Mouse (Mus musculus) lung, embryonic 15.5 days (tissue): Measurements from ENCODE around the gene Rnf103. TPM values are rescaled to one million over a fixed set of nuclear protein-coding genes. Genes with fewer than 3 reads are reported as not detected.
"Not testable (repeated sequence)": the region's sequence is repeated elsewhere in the genome, so short reads cannot be mapped to it uniquely, and the experiment has no call there.

Source experiments
- ATAC-seq: fragments of 200-750 bp; cut with Nextera tagmentation; 2 replicates; pipeline ENCODE4 v1.8.0; 2017; ENCODE audit warnings: moderate number of reproducible peaks, borderline replicate concordance; ENCODE audit not compliant: low FRiP score, low TSS enrichment; ENCODE audit errors: extremely low read depth
- H3K27ac ChIP-seq: fragments of 300-500 bp; sonication (generic); 2 replicates; pipeline ENCODE4 v1.5.1; 2015; ENCODE audit warnings: moderate library complexity, mild to moderate bottlenecking, inconsistent platforms
- H3K27me3 ChIP-seq: fragments of 300-500 bp; sonication (generic); 2 replicates; pipeline ENCODE4 v1.6.1; 2015; ENCODE audit warnings: inconsistent platforms
- H3K36me3 ChIP-seq: fragments of 300-500 bp; sonication (generic); 2 replicates; pipeline ENCODE4 v1.6.1; 2015; ENCODE audit warnings: inconsistent platforms
- H3K4me1 ChIP-seq: fragments of 300-500 bp; sonication (generic); 2 replicates; pipeline ENCODE4 v1.6.1; 2015; ENCODE audit warnings: inconsistent platforms
- H3K4me2 ChIP-seq: fragments of 300-500 bp; sonication (generic); 2 replicates; pipeline ENCODE4 v1.6.1; 2015; ENCODE audit warnings: inconsistent platforms, mild to moderate bottlenecking, moderate library complexity
- H3K4me3 ChIP-seq: fragments of 300-500 bp; sonication (generic); 2 replicates; pipeline ENCODE4 v1.5.1; 2015; ENCODE audit warnings: mild to moderate bottlenecking, inconsistent platforms
- H3K9ac ChIP-seq: fragments of 300-500 bp; sonication (generic); 2 replicates; pipeline ENCODE4 v1.6.1; 2015; ENCODE audit warnings: inconsistent platforms
- H3K9me3 ChIP-seq: fragments of 300-500 bp; sonication (generic); 2 replicates; pipeline ENCODE4 v1.6.1; 2016; ENCODE audit warnings: inconsistent platforms
- WGBS: fragments of 180-500 bp; shearing (Covaris S2); methylation state at CpG from one replicate; pipeline ENCODE4 v1.1.7; 2015; 5-methylcytosine and 5-hydroxymethylcytosine counted together
- polyA plus RNA-seq: library from polyadenylated mRNA; unstranded; fragments of >200 nt; fragmentation: Nextera tagmentation; extraction: Ambion mirVana; gene quantifications from 2 replicates; pipeline ENCODE4 v1.2.1, GENCODE M21; 2015

The Rnf103 gene
- polyA plus RNA-seq, 1 experiment from 2014 or later, result 15.7 TPM

DNA sequence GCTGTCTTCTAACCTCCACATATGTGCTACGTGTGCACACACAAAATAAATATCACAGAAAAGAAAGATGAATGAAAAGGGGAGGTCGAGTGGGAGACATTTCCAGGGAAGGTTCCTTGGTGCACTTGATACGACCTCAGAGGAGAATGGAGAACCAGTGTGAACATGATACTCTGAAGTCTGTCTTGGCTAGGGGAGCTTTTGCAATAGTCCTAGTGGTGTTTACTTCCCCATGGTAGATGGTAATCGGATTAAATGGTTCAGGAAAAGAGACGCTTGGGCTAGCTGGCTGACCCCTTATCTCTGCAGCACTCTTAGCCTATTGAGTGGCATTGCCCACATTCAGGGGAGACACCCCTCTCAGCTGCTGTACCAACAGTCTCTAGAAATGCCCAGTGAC lies 16.9 kb upstream of the Rnf103 start:
- 52% methylated on average over 5 of the region's 5 CpGs for WGBS
- no peak for ATAC-seq
- no peak overlapping the region for H3K4me2 ChIP-seq

DNA sequence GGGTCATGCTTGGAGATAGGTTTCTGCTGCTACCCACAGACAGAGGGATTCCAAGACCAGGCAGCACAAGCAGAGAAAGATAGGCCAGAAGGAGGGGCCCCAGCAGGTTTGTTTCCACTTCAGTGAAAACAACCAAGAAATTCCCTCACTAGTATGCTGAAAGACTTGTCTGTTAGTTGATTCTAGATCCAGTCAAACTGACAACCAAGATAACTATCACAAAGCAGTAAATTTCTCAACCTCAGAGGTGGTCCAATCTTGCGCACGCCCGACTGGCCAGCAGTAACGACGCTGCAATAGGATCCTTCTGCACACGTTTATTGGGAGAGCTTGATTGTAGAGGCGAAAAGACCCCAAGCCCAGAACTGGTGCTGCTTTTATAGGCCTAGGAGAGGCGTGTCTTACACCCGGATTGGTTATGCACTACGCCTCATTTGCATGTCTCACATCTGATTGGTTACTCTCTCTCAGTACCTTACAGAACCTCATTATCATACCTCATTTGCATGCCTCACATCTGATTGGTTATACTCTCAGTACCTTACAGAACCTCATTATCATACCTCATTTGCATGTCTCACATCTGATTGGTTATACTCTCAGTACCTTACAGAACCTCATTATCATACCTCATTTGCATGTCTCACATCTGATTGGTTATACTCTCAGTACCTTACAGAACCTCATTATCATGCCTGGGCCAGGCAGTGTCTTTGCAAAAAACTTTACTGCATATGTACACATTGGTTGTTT lies 14.7 kb upstream of the Rnf103 start:
- H3K4me3 ChIP-seq, H3K27ac ChIP-seq, ATAC-seq, H3K4me1 ChIP-seq, H3K4me2 ChIP-seq, H3K36me3 ChIP-seq, H3K9ac ChIP-seq, H3K9me3 ChIP-seq, H3K27me3 ChIP-seq: not testable (repeated sequence)
- 93% methylated on average over 10 of the region's 10 CpGs for WGBS

More for the DNA sequence above, 16.9 kb upstream of the Rnf103 start:
- Histone ChIP-seq H3K36me3 (no peaks in the 10 kb centered on the region), H3K27ac (no peak overlapping the region), H3K9ac (no peak overlapping the region), H3K4me1 (no peaks in the 10 kb centered on the region), H3K4me3 (no peak overlapping the region), H3K9me3 (no peaks in the 10 kb centered on the region), H3K27me3 (no peaks in the 10 kb centered on the region)

DNA sequence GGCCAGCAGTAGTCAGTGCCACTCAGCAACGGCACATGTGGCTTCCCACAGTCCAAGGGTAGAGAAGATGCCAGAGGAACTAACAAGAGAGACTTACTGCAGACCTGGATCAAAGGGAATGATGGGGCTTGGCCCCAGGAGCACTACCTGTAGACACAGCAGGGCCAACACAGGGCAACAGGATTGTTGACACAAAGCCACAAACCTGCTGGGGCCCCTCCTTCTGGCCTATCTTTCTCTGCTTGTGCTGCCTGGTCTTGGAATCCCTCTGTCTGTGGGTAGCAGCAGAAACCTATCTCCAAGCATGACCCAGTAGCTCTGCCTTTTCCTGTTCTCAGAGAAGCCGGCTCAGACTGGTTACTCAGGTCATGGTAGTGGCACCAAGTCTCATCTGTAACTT lies 14.1 kb upstream of the Rnf103 start:
- not testable (repeated sequence) for H3K9me3 ChIP-seq, H3K27ac ChIP-seq, H3K27me3 ChIP-seq, H3K4me1 ChIP-seq, H3K9ac ChIP-seq, H3K4me3 ChIP-seq, ATAC-seq, H3K4me2 ChIP-seq, H3K36me3 ChIP-seq
- WGBS, result 86% methylated on average over 2 of the region's 2 CpGs

DNA sequence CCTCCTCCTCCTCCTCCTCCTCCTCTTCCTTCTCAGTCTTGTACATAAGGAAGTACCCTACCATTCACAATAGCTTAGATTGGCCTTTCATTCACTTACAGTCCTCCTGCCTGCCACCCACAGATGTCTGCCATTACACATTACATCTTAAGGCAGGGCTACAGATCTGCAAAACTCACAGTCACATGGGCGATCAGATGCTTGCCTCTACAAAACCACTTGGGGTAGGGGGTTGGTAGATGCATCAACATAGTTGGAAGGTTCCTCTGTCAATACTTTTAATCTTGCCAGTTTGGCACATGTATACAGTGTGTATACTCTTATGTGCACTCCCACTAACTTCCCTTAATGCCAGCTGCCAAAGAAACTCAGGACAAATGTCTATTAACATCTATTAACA lies 13.6 kb upstream of the Rnf103 start:
- WGBS, result 81% methylated on average over 1 of the region's 1 CpGs
- Histone ChIP-seq H3K4me3 (no peak overlapping the region), H3K27ac (no peak overlapping the region), H3K27me3 (no peaks in the 10 kb centered on the region), H3K4me2 (no peak overlapping the region), H3K4me1 (no peaks in the 10 kb centered on the region), H3K9me3 (no peaks in the 10 kb centered on the region), H3K36me3 (no peaks in the 10 kb centered on the region), H3K9ac (no peak overlapping the region)
- ATAC-seq, result no peak

DNA sequence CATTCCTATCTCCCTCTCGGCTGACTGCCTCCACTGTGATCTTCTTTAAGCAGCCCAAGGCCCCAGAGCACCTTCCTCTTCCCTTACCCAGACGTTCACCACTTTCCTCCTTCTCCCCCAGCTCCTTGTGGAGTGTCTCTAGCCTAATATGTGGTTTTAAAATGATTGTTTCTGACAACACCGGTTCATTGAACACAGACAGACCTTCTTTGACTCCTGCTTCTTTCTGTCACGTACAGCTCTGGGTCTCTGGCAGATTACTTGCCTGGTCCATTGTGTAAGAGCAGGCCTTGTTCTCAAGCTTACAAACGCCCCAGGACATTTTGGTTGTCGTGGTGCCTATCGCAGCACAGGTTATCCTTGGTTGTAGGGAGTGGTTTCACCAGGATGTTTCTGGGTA lies 12.6 kb upstream of the Rnf103 start:
- Histone ChIP-seq H3K4me2 (no peak overlapping the region), H3K27ac (no peak overlapping the region), H3K4me3 (no peak overlapping the region), H3K9ac (no peak overlapping the region), H3K27me3 (no peaks in the 10 kb centered on the region), H3K9me3 (no peaks in the 10 kb centered on the region), H3K4me1 (no peaks in the 10 kb centered on the region), H3K36me3 (no peaks in the 10 kb centered on the region)
- no peak for ATAC-seq
- 73% methylated on average over 7 of the region's 7 CpGs for WGBS

DNA sequence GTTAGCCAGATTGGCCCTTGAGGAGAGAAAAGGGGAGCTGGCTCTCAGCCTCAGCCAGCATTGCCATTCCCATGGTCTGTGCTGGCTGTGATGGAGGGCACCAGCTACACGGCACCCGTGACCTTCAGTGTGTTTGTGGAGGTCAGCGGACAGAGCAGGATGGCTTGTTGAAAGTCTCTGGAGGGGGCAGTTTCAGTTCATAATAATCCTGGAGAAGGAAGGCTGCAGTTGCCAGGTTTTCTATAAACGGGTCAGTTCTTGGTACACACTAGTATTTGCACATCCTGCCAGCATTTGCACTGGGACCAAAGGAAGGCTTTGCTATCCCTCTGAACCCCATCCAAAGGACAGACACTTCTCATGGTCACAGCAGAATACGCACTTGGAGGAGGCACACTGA lies 8.4 kb upstream of the Rnf103 start:
- H3K4me1 ChIP-seq, result no peaks in the 10 kb centered on the region
- no peak overlapping the region for H3K4me3 ChIP-seq
- H3K9ac ChIP-seq, result no peak overlapping the region
- no peak overlapping the region for H3K27ac ChIP-seq
- no peak for ATAC-seq
- H3K9me3 ChIP-seq, result no peaks in the 10 kb centered on the region
- no peak overlapping the region for H3K4me2 ChIP-seq
- no peaks in the 10 kb centered on the region for H3K27me3 ChIP-seq
- WGBS, result 65% methylated on average over 5 of the region's 5 CpGs
- H3K36me3 ChIP-seq, result no peaks in the 10 kb centered on the region

DNA sequence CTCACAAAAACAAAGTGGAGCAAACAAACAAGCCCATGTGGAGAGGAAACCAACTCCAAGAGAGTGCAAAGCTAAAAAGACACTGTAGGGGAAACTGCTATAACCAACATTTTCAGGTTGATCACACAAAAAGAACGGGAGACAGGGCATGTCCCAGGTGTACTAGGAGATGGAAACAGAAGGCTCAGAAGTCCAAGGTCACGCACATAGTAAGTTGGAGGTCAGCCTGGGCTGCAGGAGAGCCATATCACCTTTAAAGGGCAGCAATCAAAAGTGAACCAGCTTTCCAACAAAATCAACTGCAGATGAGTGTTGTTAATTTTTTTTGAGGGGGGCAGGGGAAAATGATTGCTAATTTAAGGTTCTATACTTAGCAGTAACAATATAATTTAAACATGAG lies 7.5 kb upstream of the Rnf103 start:
- Histone ChIP-seq H3K9ac (no peak overlapping the region), H3K27me3 (no peaks in the 10 kb centered on the region), H3K4me1 (no peaks in the 10 kb centered on the region), H3K4me3 (no peak overlapping the region), H3K4me2 (no peak overlapping the region), H3K27ac (no peak overlapping the region), H3K9me3 (no peaks in the 10 kb centered on the region), H3K36me3 (no peaks in the 10 kb centered on the region)
- 54% methylated on average over 2 of the region's 2 CpGs for WGBS
- ATAC-seq, result no peak

DNA sequence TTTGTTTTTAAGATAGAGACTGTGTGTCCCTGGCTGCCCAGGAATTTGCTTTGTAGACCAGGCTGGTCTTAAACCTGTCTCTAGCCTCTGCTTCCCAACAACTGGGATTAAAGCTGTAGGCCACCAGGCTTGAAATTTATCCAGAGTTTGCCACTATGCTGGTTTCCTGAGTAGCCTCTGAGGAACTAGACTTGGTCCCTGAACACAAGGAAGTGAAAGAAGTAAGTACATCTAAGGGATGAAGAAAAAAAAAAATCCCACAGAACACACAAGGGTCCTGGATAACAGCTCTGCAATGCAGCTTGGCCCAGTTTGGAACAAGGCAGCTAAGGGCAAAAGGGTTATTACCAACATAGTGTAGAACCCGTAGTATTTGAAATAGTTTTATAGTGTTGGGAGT lies 6.8 kb upstream of the Rnf103 start:
- no peaks in the 10 kb centered on the region for H3K4me1 ChIP-seq
- no peaks in the 10 kb centered on the region for H3K36me3 ChIP-seq
- no peak overlapping the region for H3K4me3 ChIP-seq
- no peak overlapping the region for H3K9ac ChIP-seq
- no peak overlapping the region for H3K27ac ChIP-seq
- H3K4me2 ChIP-seq, result no peak overlapping the region
- WGBS, result 68% methylated on average over 1 of the region's 1 CpGs
- no peaks in the 10 kb centered on the region for H3K9me3 ChIP-seq
- no peak for ATAC-seq
- H3K27me3 ChIP-seq, result no peaks in the 10 kb centered on the region

DNA sequence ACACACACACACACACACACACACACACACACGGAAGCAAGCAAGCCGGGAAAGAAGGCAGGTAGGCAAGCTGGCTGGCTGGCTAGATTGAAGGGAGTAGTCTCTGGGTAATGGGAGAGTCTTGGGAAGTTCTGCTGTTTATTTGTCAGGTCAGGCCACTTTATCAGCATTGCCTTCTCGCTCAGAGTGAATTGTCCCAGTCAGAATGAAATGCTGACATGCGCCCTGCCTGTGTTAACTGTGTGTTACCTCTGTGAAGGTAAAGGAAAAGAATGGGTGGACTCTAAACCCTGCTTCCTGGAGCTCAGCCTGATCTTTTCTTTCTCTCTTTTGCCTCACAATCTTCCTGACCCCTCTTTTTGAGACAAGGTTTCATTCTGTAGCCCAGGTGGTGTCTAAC lies 5.7 kb upstream of the Rnf103 start:
- no peak for ATAC-seq
- H3K27ac ChIP-seq, result no peak overlapping the region
- H3K27me3 ChIP-seq, result no peaks in the 10 kb centered on the region
- H3K4me1 ChIP-seq, result no peaks in the 10 kb centered on the region
- H3K36me3 ChIP-seq, result no peaks in the 10 kb centered on the region
- no peak overlapping the region for H3K4me2 ChIP-seq
- 17% methylated on average over 3 of the region's 4 CpGs for WGBS
- H3K9ac ChIP-seq, result no peak overlapping the region
- no peaks in the 10 kb centered on the region for H3K9me3 ChIP-seq
- H3K4me3 ChIP-seq, result no peak overlapping the region

DNA sequence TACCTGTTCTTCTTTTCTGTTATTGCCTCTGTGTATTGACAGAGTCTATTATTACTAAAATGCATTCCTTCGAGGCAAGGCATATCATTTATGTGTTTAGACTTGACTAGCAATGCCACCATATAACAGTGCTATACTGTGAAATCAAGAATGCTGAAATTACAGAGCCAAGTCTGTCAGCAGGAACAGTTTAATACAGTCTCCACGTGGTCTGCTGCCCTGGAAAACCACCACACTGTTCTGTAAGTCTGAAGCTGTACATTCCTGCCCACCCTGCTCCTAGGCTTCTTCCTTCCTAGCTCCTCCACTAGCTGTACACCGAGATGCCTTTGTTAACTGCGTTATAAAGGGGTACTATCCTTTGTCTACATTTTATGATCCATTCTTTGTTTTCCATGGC lies 1.6 kb upstream of the Rnf103 start:
- H3K4me1 ChIP-seq, result peaks cover 10% of the 10 kb centered on the region
- H3K36me3 ChIP-seq, result no peaks in the 10 kb centered on the region
- no peaks in the 10 kb centered on the region for H3K27me3 ChIP-seq
- H3K4me3 ChIP-seq, result no peak overlapping the region
- 52% methylated on average over 4 of the region's 4 CpGs for WGBS
- ATAC-seq, result no peak
- no peak overlapping the region for H3K9ac ChIP-seq
- no peak overlapping the region for H3K27ac ChIP-seq
- H3K4me2 ChIP-seq, result no peak overlapping the region
- no peaks in the 10 kb centered on the region for H3K9me3 ChIP-seq

DNA sequence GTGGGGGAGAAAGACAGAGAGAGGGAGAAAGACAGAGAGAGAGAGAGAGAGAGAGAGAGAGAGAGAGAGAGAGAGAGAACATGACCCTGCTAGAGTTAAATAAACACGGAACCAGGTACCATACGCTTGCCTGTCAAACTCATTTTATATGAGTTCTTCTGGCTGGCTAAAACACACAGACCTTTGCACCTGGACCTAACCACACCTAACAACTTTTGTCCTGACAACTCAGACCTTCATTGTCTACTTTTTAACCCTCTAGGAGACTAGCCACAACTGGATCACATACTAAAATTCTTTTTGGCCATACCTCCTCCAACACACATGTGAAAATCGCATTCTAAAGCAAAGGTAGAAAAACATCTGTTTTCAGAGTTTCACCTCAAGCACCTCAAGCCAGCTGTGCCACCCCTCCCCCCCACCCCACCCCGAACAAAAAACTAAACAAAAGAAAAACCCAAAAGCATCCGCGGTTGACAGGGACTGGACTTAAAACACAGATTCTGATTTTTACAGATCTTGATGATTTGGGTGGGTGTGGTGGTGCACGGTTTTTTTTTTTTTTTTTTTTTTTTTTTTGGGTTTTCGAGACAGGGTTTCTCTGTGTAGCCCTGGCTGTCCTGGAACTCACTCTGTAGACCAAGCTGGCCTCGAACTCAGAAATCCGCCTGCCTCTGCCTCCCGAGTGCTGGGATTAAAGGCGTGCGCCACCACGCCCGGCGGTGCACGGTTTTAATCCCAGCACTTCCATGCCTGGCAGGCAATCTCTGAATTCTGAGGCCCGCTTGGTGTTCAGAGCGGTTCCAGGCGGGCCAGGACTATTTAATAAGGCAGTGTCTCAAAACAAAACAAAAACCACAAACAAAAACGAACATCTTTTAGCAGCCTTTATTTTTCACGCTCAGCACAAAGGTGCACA lies 679 bp upstream of the Rnf103 start:
- ATAC-seq, result no peak; the same call in 1 of the 2 replicates
- 14% methylated on average over 21 of the region's 22 CpGs for WGBS
- Histone ChIP-seq H3K4me2 (peak overlapping the region; percentile 67), H3K27ac (peak overlapping the region; percentile 99), H3K9me3 (no peaks in the 10 kb centered on the region), H3K9ac (peak overlapping the region; percentile 98), H3K4me1 (peaks cover 10% of the 10 kb centered on the region), H3K4me3 (peak overlapping the region; percentile 95), H3K27me3 (no peaks in the 10 kb centered on the region), H3K36me3 (peaks cover 5% of the 10 kb centered on the region; the same call in 1 of the 2 replicates)

DNA sequence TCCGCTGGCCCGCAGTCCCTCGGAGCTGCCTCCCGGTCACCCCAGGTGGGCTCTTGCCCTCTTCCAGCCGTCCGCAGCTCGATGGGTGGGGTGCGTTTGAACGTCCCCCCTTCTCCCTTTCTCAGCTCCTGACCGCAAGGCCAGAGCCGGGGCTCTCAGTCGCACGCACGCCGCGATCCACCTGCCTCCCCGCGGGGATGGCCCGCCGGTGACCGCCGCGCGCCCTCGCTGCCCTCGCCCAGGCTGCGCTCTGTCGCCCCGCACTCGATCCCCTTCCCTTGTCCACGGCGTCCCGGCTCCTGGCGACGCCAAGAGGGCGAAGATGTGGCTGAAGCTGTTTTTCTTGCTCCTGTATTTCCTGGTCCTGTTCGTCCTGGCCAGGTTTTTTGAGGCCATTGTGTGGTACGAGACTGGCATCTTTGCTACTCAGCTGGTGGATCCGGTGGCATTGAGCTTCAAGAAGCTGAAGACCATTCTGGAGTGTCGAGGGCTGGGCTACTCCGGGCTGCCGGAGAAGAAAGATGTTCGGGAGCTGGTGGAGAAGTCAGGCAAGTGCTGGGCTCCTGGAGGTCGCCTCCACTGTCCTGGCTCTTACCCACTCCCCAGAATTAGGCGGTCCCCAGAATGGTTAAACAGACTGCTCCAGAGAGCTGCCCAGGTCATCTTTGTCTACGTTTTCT lies 787 bp downstream of the Rnf103 start:
- under 1% methylated on average over 45 of the region's 46 CpGs for WGBS
- Histone ChIP-seq H3K4me2 (peak overlapping the region; percentile 67), H3K4me3 (peak overlapping the region; percentile 95), H3K36me3 (peaks cover 10% of the 10 kb centered on the region; the same call in 1 of the 2 replicates), H3K9me3 (no peaks in the 10 kb centered on the region), H3K9ac (peak overlapping the region; percentile 98), H3K4me1 (peaks cover 10% of the 10 kb centered on the region), H3K27me3 (no peaks in the 10 kb centered on the region), H3K27ac (peak overlapping the region; percentile 99)
- ATAC-seq, result peak; percentile 55
